Mouse (Mus musculus): ENCODE measurements around the gene Fam155a. TPM values are rescaled to one million over a fixed set of nuclear protein-coding genes. Genes with fewer than 3 reads are reported as not detected.
A peak's percentile ranks its signal among the peaks of the same experiment; 100 is the strongest.

Fam155a gene
- total and polyA plus RNA-seq, 2 experiments from 2014 or later: 0.04 to 1.4 TPM

GRCm38 (mm10) chr8:9776818-9777217 is 5.9 kb upstream of the Fam155a start:
- no peak overlapping the region for H3K4me3 ChIP-seq (ENCODE audit: low read depth, low read length)
- H3K27me3 ChIP-seq (ENCODE audit: control insufficient read depth, insufficient read depth, low read length): peaks cover 16% of the 10 kb centered on the region
- no peaks in the 10 kb centered on the region for H3K36me3 ChIP-seq (replicated peaks; ENCODE audit: control insufficient read depth, insufficient read depth, low read length)
- no peaks in the 10 kb centered on the region for H3K4me1 ChIP-seq (ENCODE audit: control insufficient read depth, insufficient read depth)
- TF ChIP-seq CTCF (IDR thresholded peaks at IDR 0.05; ENCODE audit: low read depth): no peak
- TF ChIP-seq EP300 (IDR thresholded peaks at IDR 0.05; ENCODE audit: low read depth): no peak
- 79% methylated on average over 10 of the region's 10 CpGs for WGBS
- H3K27ac ChIP-seq (ENCODE audit: low read depth): no peak overlapping the region
- no peak for ATAC-seq (ENCODE audit: insufficient read depth, low read depth)
- H3K9ac ChIP-seq (replicated peaks; ENCODE audit: low read depth, low read length): no peak overlapping the region
- H3K4me2 ChIP-seq (ENCODE audit: low read depth, low read length): no peak overlapping the region
- DNase-seq (ENCODE audit: low spot score): no peak
- H3K9me3 ChIP-seq (replicated peaks; ENCODE audit: control insufficient read depth, low read length): no peaks in the 10 kb centered on the region

DNA sequence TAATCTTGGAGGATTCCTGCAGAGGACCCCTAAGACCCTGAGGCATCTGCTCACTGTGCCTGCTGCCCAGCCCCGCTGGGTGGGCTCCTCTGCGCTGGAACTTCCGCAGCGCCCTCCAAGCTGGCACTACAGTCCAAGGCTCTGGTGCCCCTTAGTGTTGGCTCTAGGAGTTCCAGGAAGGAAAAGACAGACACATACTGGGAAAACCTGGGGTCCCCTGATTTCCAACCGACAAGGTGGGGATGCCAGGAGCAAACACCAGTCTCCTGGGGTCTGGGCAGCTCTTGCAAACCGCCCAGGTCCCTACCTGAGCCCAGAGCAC is 1.5 kb upstream of the Fam155a start:
- Histone ChIP-seq H3K27ac (ENCODE audit: low read depth) (no peak overlapping the region), H3K36me3 (replicated peaks; ENCODE audit: control insufficient read depth, insufficient read depth, low read length) (no peaks in the 10 kb centered on the region), H3K4me1 (ENCODE audit: control insufficient read depth, insufficient read depth) (no peaks in the 10 kb centered on the region), H3K4me3 (ENCODE audit: low read depth, low read length) (no peak overlapping the region), H3K4me2 (ENCODE audit: low read depth, low read length) (0 out of 2 replicates have a peak overlapping the region, but pooled peaks have one; percentile 72), H3K9me3 (replicated peaks; ENCODE audit: control insufficient read depth, low read length) (no peaks in the 10 kb centered on the region), H3K27me3 (ENCODE audit: control insufficient read depth, insufficient read depth, low read length) (peaks cover 44% of the 10 kb centered on the region), H3K9ac (replicated peaks; ENCODE audit: low read depth, low read length) (no peak overlapping the region)
- 2% methylated on average over 6 of the region's 6 CpGs for WGBS
- TF ChIP-seq CTCF (IDR thresholded peaks at IDR 0.05; ENCODE audit: low read depth): 0 out of 2 replicates have a peak, but pooled peaks have one; percentile 5
- TF ChIP-seq EP300 (IDR thresholded peaks at IDR 0.05; ENCODE audit: low read depth): no peak
- ATAC-seq (ENCODE audit: insufficient read depth, low read depth) (no peak), DNase-seq (ENCODE audit: low spot score) (no peak)

DNA sequence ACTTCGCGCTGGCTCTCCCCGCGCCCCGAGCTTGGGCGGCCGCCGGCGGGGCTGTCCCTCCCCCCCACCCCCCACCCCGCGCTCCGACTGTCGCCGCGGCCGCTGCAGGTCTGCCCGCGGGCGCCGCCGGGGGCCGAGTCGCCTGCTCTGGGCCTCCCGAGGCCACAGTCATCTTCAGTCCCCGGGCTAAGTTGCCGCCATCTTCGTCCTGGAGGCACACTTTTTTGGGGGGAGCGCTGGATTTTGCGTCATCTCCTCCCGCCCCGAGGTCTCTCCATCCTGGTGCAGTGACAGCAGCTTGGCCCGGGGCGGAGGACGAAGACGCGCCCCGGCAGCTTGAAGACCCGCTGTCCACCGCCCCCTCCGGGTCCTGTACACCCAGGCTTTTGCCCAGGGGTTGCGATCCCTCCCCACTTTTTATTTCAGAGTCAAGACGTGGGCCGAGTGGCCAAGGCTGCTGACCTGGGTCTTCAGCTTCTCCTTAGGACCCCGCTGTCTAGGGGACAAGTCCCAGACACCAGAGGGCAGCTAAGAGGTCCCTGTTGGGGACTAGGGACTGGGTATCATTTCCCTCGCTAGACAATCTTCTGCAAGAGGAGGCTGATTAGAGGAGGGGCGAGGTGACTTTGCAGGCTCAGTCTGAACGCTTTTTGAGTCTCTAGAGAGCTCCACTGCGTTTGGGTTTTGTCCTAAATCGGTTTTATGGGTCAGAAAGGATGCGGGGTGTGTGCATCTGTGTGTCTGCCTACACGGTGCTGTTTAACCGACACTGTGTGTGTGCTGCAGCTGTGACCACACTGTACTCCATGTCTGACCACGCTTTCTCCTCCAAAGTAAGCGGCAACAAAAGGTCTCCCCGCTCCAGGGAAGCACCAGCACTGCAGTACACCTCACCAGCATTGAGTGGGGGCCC is 901 bp upstream of the Fam155a start:
- H3K9ac ChIP-seq (replicated peaks; ENCODE audit: low read depth, low read length): no peak overlapping the region
- peak overlapping the region; percentile 44 for H3K4me3 ChIP-seq (ENCODE audit: low read depth, low read length)
- TF ChIP-seq EP300 (IDR thresholded peaks at IDR 0.05; ENCODE audit: low read depth): no peak
- TF ChIP-seq CTCF (IDR thresholded peaks at IDR 0.05; ENCODE audit: low read depth): no peak
- WGBS: 1% methylated on average over 42 of the region's 55 CpGs
- H3K27ac ChIP-seq (ENCODE audit: low read depth): no peak overlapping the region
- H3K36me3 ChIP-seq (replicated peaks; ENCODE audit: control insufficient read depth, insufficient read depth, low read length): no peaks in the 10 kb centered on the region
- H3K4me1 ChIP-seq (ENCODE audit: control insufficient read depth, insufficient read depth): no peaks in the 10 kb centered on the region
- DNase-seq (ENCODE audit: low spot score) (no peak), ATAC-seq (ENCODE audit: insufficient read depth, low read depth) (no peak)
- no peaks in the 10 kb centered on the region for H3K9me3 ChIP-seq (replicated peaks; ENCODE audit: control insufficient read depth, low read length)
- H3K4me2 ChIP-seq (ENCODE audit: low read depth, low read length): peak overlapping the region; percentile 72
- H3K27me3 ChIP-seq (ENCODE audit: control insufficient read depth, insufficient read depth, low read length): peaks cover 44% of the 10 kb centered on the region

GRCm38 (mm10) chr8:9770261-9770998 is 531 bp downstream of the Fam155a start:
- Histone ChIP-seq H3K4me2 (ENCODE audit: low read depth, low read length) (peak overlapping the region; percentile 72), H3K36me3 (replicated peaks; ENCODE audit: control insufficient read depth, insufficient read depth, low read length) (no peaks in the 10 kb centered on the region), H3K9me3 (replicated peaks; ENCODE audit: control insufficient read depth, low read length) (no peaks in the 10 kb centered on the region), H3K27ac (ENCODE audit: low read depth) (no peak overlapping the region), H3K4me1 (ENCODE audit: control insufficient read depth, insufficient read depth) (no peaks in the 10 kb centered on the region), H3K9ac (replicated peaks; ENCODE audit: low read depth, low read length) (no peak overlapping the region), H3K4me3 (ENCODE audit: low read depth, low read length) (peak overlapping the region; percentile 44), H3K27me3 (ENCODE audit: control insufficient read depth, insufficient read depth, low read length) (peaks cover 44% of the 10 kb centered on the region)
- ATAC-seq (ENCODE audit: insufficient read depth, low read depth) (no peak), DNase-seq (ENCODE audit: low spot score) (no peak)
- no peak for TF ChIP-seq CTCF (IDR thresholded peaks at IDR 0.05; ENCODE audit: low read depth)
- TF ChIP-seq EP300 (IDR thresholded peaks at IDR 0.05; ENCODE audit: low read depth): no peak
- WGBS: 3% methylated on average over 43 of the region's 48 CpGs

GRCm38 (mm10) chr8:9769061-9769460 is 1.9 kb downstream of the Fam155a start:
- no peak overlapping the region for H3K4me3 ChIP-seq (ENCODE audit: low read depth, low read length)
- no peaks in the 10 kb centered on the region for H3K36me3 ChIP-seq (replicated peaks; ENCODE audit: control insufficient read depth, insufficient read depth, low read length)
- no peak overlapping the region for H3K4me2 ChIP-seq (ENCODE audit: low read depth, low read length)
- no peak overlapping the region for H3K27ac ChIP-seq (ENCODE audit: low read depth)
- peaks cover 44% of the 10 kb centered on the region for H3K27me3 ChIP-seq (ENCODE audit: control insufficient read depth, insufficient read depth, low read length)
- no peaks in the 10 kb centered on the region for H3K4me1 ChIP-seq (ENCODE audit: control insufficient read depth, insufficient read depth)
- 21% methylated on average over 6 of the region's 6 CpGs for WGBS
- DNase-seq (ENCODE audit: low spot score) (peak; percentile 49), ATAC-seq (ENCODE audit: insufficient read depth, low read depth) (no peak)
- no peak overlapping the region for H3K9ac ChIP-seq (replicated peaks; ENCODE audit: low read depth, low read length)
- no peaks in the 10 kb centered on the region for H3K9me3 ChIP-seq (replicated peaks; ENCODE audit: control insufficient read depth, low read length)
- TF ChIP-seq CTCF (IDR thresholded peaks at IDR 0.05; ENCODE audit: low read depth): no peak
- no peak for TF ChIP-seq EP300 (IDR thresholded peaks at IDR 0.05; ENCODE audit: low read depth)

Measured in heart, postnatal 0 days (tissue).